Mouse (Mus musculus) kidney, postnatal 0 days (tissue): ENCODE measurements around the gene Arntl2. TPM values are rescaled to one million over a fixed set of nuclear protein-coding genes. Genes with fewer than 3 reads are reported as not detected.
"Not testable (repeated sequence)": the region's sequence is repeated elsewhere in the genome, so short reads cannot be mapped to it uniquely, and the experiment has no call there.

Experiments used
- ATAC-seq: fragments of 200-750 bp; cut with Nextera tagmentation; replicated peaks from 2 replicates; pipeline ENCODE4 v1.8.0; 2017; ENCODE audit warnings: low read depth, moderate number of reproducible peaks, moderate TSS enrichment, moderate library complexity; ENCODE audit not compliant: low FRiP score
- DNase-seq: peaks from one replicate; pipeline ENCODE4 v3.0.0-alpha.2; 2016; ENCODE audit warnings: low spot score
- H3K27ac ChIP-seq: fragments of 300-500 bp; sonication (generic); 2 replicates; pipeline ENCODE4 v1.5.1; 2014; ENCODE audit warnings: mild to moderate bottlenecking
- H3K27me3 ChIP-seq: fragments of 300-500 bp; sonication (generic); 2 replicates; pipeline ENCODE4 v1.6.1; 2014; ENCODE audit warnings: low read length, mixed read lengths; ENCODE audit not compliant: insufficient read depth
- H3K36me3 ChIP-seq: fragments of 300-500 bp; sonication (generic); 2 replicates; pipeline ENCODE4 v1.6.1; 2014; ENCODE audit warnings: low read length, mixed read lengths; ENCODE audit not compliant: insufficient read depth
- H3K4me1 ChIP-seq: fragments of 300-500 bp; sonication (generic); replicated peaks from 2 replicates; pipeline ENCODE4 v1.6.1; 2014; ENCODE audit warnings: antibody characterized with exemption, low read length, mixed read lengths; ENCODE audit not compliant: insufficient read depth
- H3K4me2 ChIP-seq: fragments of 300-500 bp; sonication (generic); 2 replicates; pipeline ENCODE4 v1.6.1; 2014; ENCODE audit warnings: mild to moderate bottlenecking, low read length, moderate library complexity, mixed read lengths
- H3K4me3 ChIP-seq: fragments of 300-500 bp; sonication (generic); replicated peaks from 2 replicates; pipeline ENCODE4 v1.5.1; 2014; ENCODE audit warnings: low read depth, low read length
- H3K9ac ChIP-seq: fragments of 300-500 bp; sonication (generic); 2 replicates; pipeline ENCODE4 v1.6.1; 2014; ENCODE audit warnings: low read depth, low read length
- H3K9me3 ChIP-seq: fragments of 300-500 bp; sonication (generic); replicated peaks from 2 replicates; pipeline ENCODE4 v1.6.1; 2016; ENCODE audit warnings: low read length, inconsistent platforms, mixed read lengths
- CTCF ChIP-seq: IDR thresholded peaks from 2 replicates; pipeline ENCODE4 v1.5.1; 2016; ENCODE audit warnings: antibody characterized with exemption, low read depth, mild to moderate bottlenecking, moderate library complexity
- WGBS: fragments of 180-500 bp; shearing (Covaris S2); extraction: QIAGEN DNeasy Blood & Tissue Kit; methylation state at CpG from one replicate; pipeline ENCODE4 v1.1.7; 2014; 5-methylcytosine and 5-hydroxymethylcytosine counted together
- polyA plus RNA-seq: library from polyadenylated mRNA; unstranded; fragments of >200 nt; fragmentation: Nextera tagmentation; extraction: Ambion mirVana; gene quantifications from 2 replicates; pipeline ENCODE4 v1.2.1, GENCODE M21; 2015

The Arntl2 gene
- polyA plus RNA-seq, 1 experiment from 2014 or later: 1.2 TPM

- DNase-seq (no peak), ATAC-seq (no peak)
- no peak for TF ChIP-seq CTCF
- peaks cover 20% of the 10 kb centered on the region; the same call in 1 of the 2 replicates for H3K36me3 ChIP-seq
- WGBS: 26% methylated on average over 2 of the region's 2 CpGs
- no peak overlapping the region for H3K4me3 ChIP-seq
- no peak overlapping the region for H3K27ac ChIP-seq
- H3K27me3 ChIP-seq: no peaks in the 10 kb centered on the region
- no peak overlapping the region for H3K4me2 ChIP-seq
- no peaks in the 10 kb centered on the region for H3K9me3 ChIP-seq
- no peak overlapping the region for H3K9ac ChIP-seq
- H3K4me1 ChIP-seq: no peaks in the 10 kb centered on the region
These were observed 31.3 kb upstream of the Arntl2 start for GRCm38 (mm10) chr6:146764593-146764992.

- no peak overlapping the region for H3K4me3 ChIP-seq
- no peak overlapping the region for H3K9ac ChIP-seq
- H3K36me3 ChIP-seq: peaks cover 20% of the 10 kb centered on the region; the same call in 1 of the 2 replicates
- H3K27ac ChIP-seq: no peak overlapping the region
- H3K9me3 ChIP-seq: no peaks in the 10 kb centered on the region
- no peak for TF ChIP-seq CTCF
- no peaks in the 10 kb centered on the region for H3K27me3 ChIP-seq
- DNase-seq (no peak), ATAC-seq (no peak)
- WGBS: 80% methylated on average over 4 of the region's 4 CpGs
- H3K4me2 ChIP-seq: no peak overlapping the region
- H3K4me1 ChIP-seq: 0 out of 2 replicates have a peak, but pooled peaks cover 5% of the 10 kb centered on the region
These were observed 30.6 kb upstream of the Arntl2 start for GRCm38 (mm10) chr6:146765270-146765669.

GRCm38 (mm10) chr6:146768813-146769404, 26.9 kb upstream of the Arntl2 start:
- Histone ChIP-seq H3K27ac (no peak overlapping the region), H3K4me2 (no peak overlapping the region), H3K36me3 (peaks cover 33% of the 10 kb centered on the region; the same call in 1 of the 2 replicates), H3K9me3 (no peaks in the 10 kb centered on the region), H3K27me3 (no peaks in the 10 kb centered on the region), H3K4me3 (no peak overlapping the region), H3K9ac (no peak overlapping the region), H3K4me1 (0 out of 2 replicates have a peak, but pooled peaks cover 5% of the 10 kb centered on the region)
- DNase-seq (peak; percentile 11), ATAC-seq (no peak)
- no peak for TF ChIP-seq CTCF
- 79% methylated on average over 10 of the region's 10 CpGs for WGBS

DNA sequence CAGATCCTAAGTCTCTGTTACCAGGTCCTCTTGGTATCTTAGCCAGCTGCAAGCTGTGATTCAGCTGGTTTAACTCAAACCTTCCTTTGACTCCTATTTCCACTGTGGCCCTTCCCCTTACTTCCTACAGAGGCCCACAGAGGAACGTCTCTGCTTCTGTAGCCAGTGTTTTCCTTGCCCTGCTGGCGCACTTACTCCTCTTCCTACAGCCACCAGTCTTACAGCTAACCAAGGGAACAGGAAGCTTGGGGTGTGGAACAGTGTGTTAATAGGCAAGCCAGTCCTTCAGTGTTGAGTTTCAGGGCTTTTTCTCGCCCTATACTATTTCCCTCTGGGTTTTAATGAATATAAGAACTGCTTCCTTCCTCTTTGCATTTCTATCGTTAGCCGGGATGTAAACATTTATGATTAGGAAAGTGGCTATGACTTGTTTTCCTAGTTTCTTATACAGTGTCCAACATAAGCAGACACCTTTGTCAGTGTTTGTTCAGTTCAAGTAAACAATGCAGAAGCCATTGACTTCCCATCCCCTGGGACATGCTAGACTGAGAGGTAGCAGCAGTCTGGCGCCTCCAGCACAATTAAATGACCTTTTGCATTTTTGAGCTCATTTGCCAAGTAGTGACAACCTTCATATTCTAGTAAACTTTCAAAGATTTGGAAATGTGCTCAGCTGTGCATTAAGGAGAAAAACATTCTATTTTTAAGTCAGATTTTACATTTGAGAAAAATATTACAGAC, 25.7 kb upstream of the Arntl2 start:
- H3K27ac ChIP-seq: no peak overlapping the region
- ATAC-seq (no peak), DNase-seq (peak; percentile 67)
- no peak overlapping the region for H3K4me2 ChIP-seq
- H3K4me3 ChIP-seq: no peak overlapping the region
- H3K4me1 ChIP-seq: 0 out of 2 replicates have a peak, but pooled peaks cover 5% of the 10 kb centered on the region
- H3K9ac ChIP-seq: no peak overlapping the region
- no peaks in the 10 kb centered on the region for H3K27me3 ChIP-seq
- WGBS: 57% methylated on average over 6 of the region's 6 CpGs
- TF ChIP-seq CTCF: no peak
- H3K36me3 ChIP-seq: peaks cover 38% of the 10 kb centered on the region; the same call in 1 of the 2 replicates
- H3K9me3 ChIP-seq: no peaks in the 10 kb centered on the region

- no peaks in the 10 kb centered on the region for H3K9me3 ChIP-seq
- no peak overlapping the region for H3K4me3 ChIP-seq
- ATAC-seq (no peak), DNase-seq (no peak)
- no peak for TF ChIP-seq CTCF
- 85% methylated on average over 5 of the region's 5 CpGs for WGBS
- no peak overlapping the region for H3K9ac ChIP-seq
- H3K27me3 ChIP-seq: no peaks in the 10 kb centered on the region
- H3K27ac ChIP-seq: no peak overlapping the region
- no peak overlapping the region for H3K4me2 ChIP-seq
- peaks cover 38% of the 10 kb centered on the region; the same call in 1 of the 2 replicates for H3K36me3 ChIP-seq
- H3K4me1 ChIP-seq: 0 out of 2 replicates have a peak, but pooled peaks cover 5% of the 10 kb centered on the region
These were observed 25.0 kb upstream of the Arntl2 start for GRCm38 (mm10) chr6:146770808-146771207.

DNA sequence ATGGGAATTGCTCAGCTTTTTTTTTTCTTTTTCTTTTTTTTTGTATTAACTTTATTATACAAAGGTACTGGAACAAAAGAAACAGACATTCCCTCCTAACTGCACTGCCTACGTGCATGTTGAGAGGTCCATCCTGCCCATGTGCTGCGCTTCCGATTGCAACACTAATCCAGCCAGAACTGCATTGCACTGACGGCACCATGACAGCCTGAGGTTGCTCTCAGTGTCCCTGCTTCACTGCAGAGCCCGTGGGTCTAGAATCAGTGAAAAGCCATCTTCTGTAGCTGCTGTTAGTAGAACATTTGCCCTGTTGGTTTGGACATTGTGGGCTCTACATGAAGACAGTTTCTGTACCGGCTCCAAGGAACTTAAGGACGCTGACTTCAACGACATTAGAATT, 20.0 kb upstream of the Arntl2 start:
- not testable (repeated sequence) for ATAC-seq, H3K9me3 ChIP-seq, H3K4me1 ChIP-seq, H3K4me3 ChIP-seq, H3K27ac ChIP-seq, H3K27me3 ChIP-seq, DNase-seq, H3K4me2 ChIP-seq, H3K9ac ChIP-seq
- H3K36me3 ChIP-seq: peaks cover 25% of the 10 kb centered on the region; the same call in 1 of the 2 replicates
- WGBS: 86% methylated on average over 8 of the region's 8 CpGs
